Mouse (Mus musculus): ENCODE data around the gene Cdk19. TPM values are rescaled to one million over a fixed set of nuclear protein-coding genes. Genes with fewer than 3 reads are reported as not detected.
A peak's percentile ranks its signal among the peaks of the same experiment; 100 is the strongest.

Gene Cdk19
- polyA plus RNA-seq, 1 experiment = 13.3 TPM

GRCm38 (mm10) chr10:40307826-40308583, 31.4 kb upstream of the Cdk19 start:
- Histone ChIP-seq H3K4me1 (ENCODE audit: control insufficient read depth, insufficient read depth, low read length) (no peaks in the 10 kb centered on the region), H3K27me3 (ENCODE audit: control insufficient read depth, insufficient read depth, low read length) (no peaks in the 10 kb centered on the region), H3K4me3 (ENCODE audit: control insufficient read depth, low read depth, low read length) (no peak overlapping the region), H3K27ac (ENCODE audit: control insufficient read depth, insufficient read depth, low read depth, low read length) (no peak overlapping the region), H3K36me3 (ENCODE audit: control insufficient read depth, insufficient read depth, low read length) (no peaks in the 10 kb centered on the region)
- TF ChIP-seq POLR2A (IDR thresholded peaks at IDR 0.05; ENCODE audit: control insufficient read depth, low read depth, low read length) = no peak
- no peak for TF ChIP-seq CTCF (IDR thresholded peaks at IDR 0.05; ENCODE audit: control insufficient read depth, insufficient read depth, insufficient replicate concordance, low read depth, low read length)

- H3K27me3 ChIP-seq (ENCODE audit: control insufficient read depth, insufficient read depth, low read length) = no peaks in the 10 kb centered on the region
- H3K27ac ChIP-seq (ENCODE audit: control insufficient read depth, insufficient read depth, low read depth, low read length) = no peak overlapping the region
- TF ChIP-seq CTCF (IDR thresholded peaks at IDR 0.05; ENCODE audit: control insufficient read depth, insufficient read depth, insufficient replicate concordance, low read depth, low read length) (no peak), POLR2A (IDR thresholded peaks at IDR 0.05; ENCODE audit: control insufficient read depth, low read depth, low read length) (no peak)
- H3K36me3 ChIP-seq (ENCODE audit: control insufficient read depth, insufficient read depth, low read length) = no peaks in the 10 kb centered on the region
- H3K4me3 ChIP-seq (ENCODE audit: control insufficient read depth, low read depth, low read length) = no peak overlapping the region
- no peaks in the 10 kb centered on the region for H3K4me1 ChIP-seq (ENCODE audit: control insufficient read depth, insufficient read depth, low read length)
Observed at GRCm38 (mm10) chr10:40309884-40310635, 29.3 kb upstream of the Cdk19 start.

GRCm38 (mm10) chr10:40312781-40313180, 26.6 kb upstream of the Cdk19 start:
- no peak for TF ChIP-seq POLR2A (IDR thresholded peaks at IDR 0.05; ENCODE audit: control insufficient read depth, low read depth, low read length)
- no peak for TF ChIP-seq CTCF (IDR thresholded peaks at IDR 0.05; ENCODE audit: control insufficient read depth, insufficient read depth, insufficient replicate concordance, low read depth, low read length)
- Histone ChIP-seq H3K27me3 (ENCODE audit: control insufficient read depth, insufficient read depth, low read length) (no peaks in the 10 kb centered on the region), H3K4me1 (ENCODE audit: control insufficient read depth, insufficient read depth, low read length) (no peaks in the 10 kb centered on the region), H3K4me3 (ENCODE audit: control insufficient read depth, low read depth, low read length) (no peak overlapping the region), H3K36me3 (ENCODE audit: control insufficient read depth, insufficient read depth, low read length) (no peaks in the 10 kb centered on the region), H3K27ac (ENCODE audit: control insufficient read depth, insufficient read depth, low read depth, low read length) (no peak overlapping the region)

GRCm38 (mm10) chr10:40316841-40317585, 22.4 kb upstream of the Cdk19 start:
- Histone ChIP-seq H3K27me3 (ENCODE audit: control insufficient read depth, insufficient read depth, low read length) (no peaks in the 10 kb centered on the region), H3K4me1 (ENCODE audit: control insufficient read depth, insufficient read depth, low read length) (no peaks in the 10 kb centered on the region), H3K27ac (ENCODE audit: control insufficient read depth, insufficient read depth, low read depth, low read length) (no peak overlapping the region), H3K4me3 (ENCODE audit: control insufficient read depth, low read depth, low read length) (no peak overlapping the region), H3K36me3 (ENCODE audit: control insufficient read depth, insufficient read depth, low read length) (no peaks in the 10 kb centered on the region)
- TF ChIP-seq POLR2A (IDR thresholded peaks at IDR 0.05; ENCODE audit: control insufficient read depth, low read depth, low read length) = no peak
- TF ChIP-seq CTCF (IDR thresholded peaks at IDR 0.05; ENCODE audit: control insufficient read depth, insufficient read depth, insufficient replicate concordance, low read depth, low read length) = no peak

- TF ChIP-seq CTCF (IDR thresholded peaks at IDR 0.05; ENCODE audit: control insufficient read depth, insufficient read depth, insufficient replicate concordance, low read depth, low read length) (no peak), POLR2A (IDR thresholded peaks at IDR 0.05; ENCODE audit: control insufficient read depth, low read depth, low read length) (no peak)
- Histone ChIP-seq H3K27me3 (ENCODE audit: control insufficient read depth, insufficient read depth, low read length) (no peaks in the 10 kb centered on the region), H3K4me3 (ENCODE audit: control insufficient read depth, low read depth, low read length) (no peak overlapping the region), H3K27ac (ENCODE audit: control insufficient read depth, insufficient read depth, low read depth, low read length) (no peak overlapping the region), H3K4me1 (ENCODE audit: control insufficient read depth, insufficient read depth, low read length) (no peaks in the 10 kb centered on the region), H3K36me3 (ENCODE audit: control insufficient read depth, insufficient read depth, low read length) (no peaks in the 10 kb centered on the region)
Observed at GRCm38 (mm10) chr10:40320306-40320705, 19.1 kb upstream of the Cdk19 start.

- Histone ChIP-seq H3K4me3 (ENCODE audit: control insufficient read depth, low read depth, low read length) (no peak overlapping the region), H3K27me3 (ENCODE audit: control insufficient read depth, insufficient read depth, low read length) (no peaks in the 10 kb centered on the region), H3K4me1 (ENCODE audit: control insufficient read depth, insufficient read depth, low read length) (no peaks in the 10 kb centered on the region), H3K27ac (ENCODE audit: control insufficient read depth, insufficient read depth, low read depth, low read length) (peak overlapping the region; percentile 75), H3K36me3 (ENCODE audit: control insufficient read depth, insufficient read depth, low read length) (no peaks in the 10 kb centered on the region)
- no peak for TF ChIP-seq POLR2A (IDR thresholded peaks at IDR 0.05; ENCODE audit: control insufficient read depth, low read depth, low read length)
- no peak for TF ChIP-seq CTCF (IDR thresholded peaks at IDR 0.05; ENCODE audit: control insufficient read depth, insufficient read depth, insufficient replicate concordance, low read depth, low read length)
Observed at GRCm38 (mm10) chr10:40328004-40328551, 11.3 kb upstream of the Cdk19 start.

Data from testis, adult 2 months (tissue).